Mouse (Mus musculus): ENCODE results near the gene Olfr523. TPM values are rescaled to one million over a fixed set of nuclear protein-coding genes. Genes with fewer than 3 reads are reported as not detected.

Olfr523 gene
- not detected in 2 replicates for polyA plus RNA-seq (2015; fragmentation: Nextera tagmentation; extraction: Ambion mirVana)

DNA sequence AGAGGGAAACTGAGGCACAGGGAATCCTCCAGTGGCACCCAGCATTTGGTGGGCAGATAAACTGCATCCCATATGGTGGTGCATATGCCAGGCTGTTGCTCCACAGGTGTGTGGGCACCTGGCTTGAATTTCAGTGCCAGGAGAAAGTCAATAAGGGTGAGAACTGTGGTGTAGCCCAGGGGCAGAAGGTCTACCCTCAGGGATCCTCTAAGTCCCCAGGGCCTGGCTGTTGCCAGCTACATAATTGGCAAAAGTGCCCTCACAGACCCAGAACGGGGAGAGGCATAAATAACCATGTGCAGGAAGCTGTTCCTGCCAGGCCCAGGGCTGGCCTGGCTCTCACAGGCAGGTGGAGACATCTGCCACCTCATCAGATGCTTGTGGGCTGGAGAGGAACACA is at the start of gene Olfr523:
Gene Olfr523 (plus strand): TSS at position 282 of the 400 bp plus-strand sequence.

DNA sequence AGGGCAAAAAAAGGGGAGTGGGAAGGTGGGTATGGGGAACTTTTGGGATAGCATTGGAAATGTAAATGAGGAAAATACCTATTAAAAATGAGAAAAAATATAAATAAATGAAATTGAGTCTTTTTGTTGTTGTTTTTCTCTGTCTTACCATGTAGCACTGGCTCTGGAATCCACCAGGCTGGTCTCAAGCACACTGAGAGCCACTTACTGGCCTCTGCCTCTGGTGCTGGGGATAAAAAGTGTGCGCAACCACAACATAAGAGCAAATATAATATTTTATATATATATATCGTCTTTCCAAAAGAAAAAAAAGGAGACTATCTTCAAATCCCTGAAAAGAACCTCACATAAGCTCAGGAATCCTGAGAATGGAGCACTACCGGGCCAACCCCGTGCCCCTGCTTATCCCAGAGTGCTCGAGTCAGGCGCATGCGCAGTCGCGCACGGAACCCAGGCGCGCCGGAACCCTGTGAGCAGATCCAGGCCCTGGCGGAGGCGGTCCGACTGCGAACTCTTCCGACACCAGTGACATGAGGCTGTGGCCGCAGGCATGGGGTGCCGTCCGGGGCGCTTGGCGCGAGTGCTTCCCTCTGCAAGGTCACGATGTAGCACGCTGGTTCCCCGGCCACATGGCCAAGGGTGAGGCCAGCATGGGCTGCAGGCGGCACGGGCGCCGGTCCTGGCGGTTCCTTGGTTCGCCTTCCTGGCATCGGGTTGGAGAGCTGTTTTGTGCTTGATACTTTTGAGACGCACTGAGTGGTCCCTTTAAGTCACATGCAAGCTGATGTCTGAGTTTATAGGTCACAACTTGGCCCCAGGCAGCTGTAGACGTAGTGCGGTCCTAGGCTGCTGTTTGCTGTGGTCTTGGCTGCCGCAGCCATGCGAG is 35.6 kb upstream of the Olfr523 start, which contains the start of gene Mtg1:
Gene Mtg1 (plus strand): TSS at position 430 of the 886 bp plus-strand sequence.

DNA sequence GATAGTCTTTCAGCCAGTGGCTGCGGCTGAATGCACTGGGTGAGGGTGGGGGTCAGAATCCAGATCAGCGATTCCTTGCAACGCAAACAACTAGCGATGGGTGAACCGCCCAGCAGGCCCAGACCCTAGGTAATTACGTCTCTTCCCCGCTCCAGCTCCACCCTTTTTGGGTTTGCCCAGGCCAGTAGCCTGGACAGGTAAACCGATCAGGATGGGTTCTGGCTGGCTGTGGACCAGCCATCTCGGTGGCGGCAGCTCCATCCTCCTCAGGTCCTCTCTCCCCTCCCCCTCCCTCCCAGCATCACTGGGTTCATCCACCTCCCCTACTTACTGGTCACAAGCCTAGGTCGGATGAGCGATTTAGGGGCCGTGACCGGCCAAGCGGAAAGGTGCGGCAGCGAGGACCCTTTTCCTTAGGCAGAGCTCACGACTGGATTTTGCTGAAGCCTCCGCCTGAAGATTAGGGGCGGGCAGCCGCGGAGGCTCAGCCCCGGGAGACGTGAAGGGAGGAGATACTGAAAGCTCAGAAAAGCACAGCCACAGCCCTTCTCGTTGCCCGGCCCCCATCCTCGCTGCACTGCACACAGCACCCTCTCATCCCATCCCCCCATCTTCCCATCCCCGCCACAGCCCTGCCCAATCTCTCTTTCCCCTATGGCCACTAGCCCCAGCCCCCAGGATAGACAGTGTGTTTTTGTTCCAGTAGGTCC is 18.6 kb upstream of the Olfr523 start, which contains the start of gene Sprn:
Gene Sprn (minus strand): TSS at position 660 of the 710 bp plus-strand sequence.

DNA sequence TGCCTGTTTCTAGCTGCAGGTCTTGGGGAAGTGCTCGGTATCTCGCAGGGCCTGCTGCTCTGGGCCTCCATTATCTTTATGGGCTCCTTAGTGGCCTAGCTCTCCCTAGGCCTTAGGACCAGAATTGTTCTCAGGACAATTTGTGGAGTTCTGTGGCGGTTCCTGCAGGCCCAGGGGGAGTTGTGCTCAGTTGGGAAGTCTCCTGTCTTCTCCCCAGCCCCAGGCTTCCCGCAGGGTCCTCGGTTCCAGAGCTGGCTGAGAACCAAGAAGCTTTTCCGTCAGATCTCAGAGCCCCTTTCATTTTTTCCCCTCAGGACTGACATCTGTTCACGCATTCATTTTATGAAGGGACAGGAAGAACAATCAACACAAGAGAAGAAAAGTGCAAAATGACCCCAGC is 8.4 kb upstream of the Olfr523 start, which contains the start of gene Olfr522:
Gene Olfr522 (minus strand): TSS at position 101 of the 400 bp plus-strand sequence.

DNA sequence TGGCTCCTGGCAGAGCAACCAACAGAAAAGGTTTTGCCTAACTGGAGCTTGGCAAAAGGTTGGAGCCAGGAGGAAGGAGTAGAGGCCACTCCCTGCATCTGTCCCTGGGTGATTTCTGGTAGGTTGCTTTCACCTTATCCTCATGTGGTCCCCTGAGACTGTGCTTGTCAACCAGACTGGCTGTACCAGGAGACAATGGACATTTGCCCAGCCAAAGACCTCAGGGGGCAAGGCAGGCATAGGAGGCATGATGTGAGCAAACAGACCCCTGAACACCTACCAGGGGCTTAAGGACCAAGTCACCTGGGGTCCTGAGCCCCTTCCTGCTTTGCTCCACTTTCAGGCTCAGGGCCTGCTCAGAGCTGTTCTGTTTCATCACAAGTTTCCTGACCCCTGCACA is 32.8 kb downstream of the Olfr523 start, which contains the start of gene Olfr524:
Gene Olfr524 (minus strand): TSS at position 101 of the 400 bp plus-strand sequence.

DNA sequence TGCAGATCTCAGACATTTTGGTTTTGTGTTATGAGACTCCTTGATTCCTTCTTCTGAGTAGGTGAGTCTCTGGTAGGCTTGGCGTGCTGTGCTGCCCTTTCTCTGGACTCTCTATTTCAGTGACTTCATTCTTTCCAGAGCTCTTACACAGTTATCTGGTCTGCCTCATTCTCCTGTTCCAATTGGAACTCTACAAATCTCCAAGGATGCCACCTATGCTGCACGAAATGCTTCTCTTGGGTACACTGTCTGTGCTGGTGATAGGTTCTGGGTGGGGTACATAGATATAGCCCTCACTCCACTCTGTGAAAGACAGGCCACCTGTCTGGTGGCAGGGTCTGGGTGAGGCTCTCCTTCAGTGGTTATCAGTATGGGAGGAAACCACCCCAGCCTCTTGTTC is 45.0 kb downstream of the Olfr523 start, which contains the start of gene Cd163l1:
Gene Cd163l1 (plus strand): TSS at position 301 of the 400 bp plus-strand sequence.

Other genes starting within 250 kb of the Olfr523 start
- gene Utf1, start 229.4 kb upstream of the Olfr523 start, polyA plus RNA-seq (2015; fragmentation: Nextera tagmentation; extraction: Ambion mirVana) = not detected in 2 replicates
- 0.39 and 0.99 TPM in 2 replicates for gene 6430531B16Rik, start 194.5 kb upstream of the Olfr523 start, polyA plus RNA-seq (2015; fragmentation: Nextera tagmentation; extraction: Ambion mirVana)
- 5.3 and 22.1 TPM in 2 replicates for gene Adam8, start 180.7 kb upstream of the Olfr523 start, polyA plus RNA-seq (2015; fragmentation: Nextera tagmentation; extraction: Ambion mirVana)
- 23.7 and 25.7 TPM in 2 replicates for gene Zfp511, start 136.8 kb upstream of the Olfr523 start, polyA plus RNA-seq (2015; fragmentation: Nextera tagmentation; extraction: Ambion mirVana)
- gene Tubgcp2, start 136.5 kb upstream of the Olfr523 start, polyA plus RNA-seq (2015; fragmentation: Nextera tagmentation; extraction: Ambion mirVana) = 24.9 and 27.2 TPM in 2 replicates
- not detected in 2 replicates for gene Msx3, start 124.1 kb upstream of the Olfr523 start, polyA plus RNA-seq (2015; fragmentation: Nextera tagmentation; extraction: Ambion mirVana)
- gene Caly, start 90.7 kb upstream of the Olfr523 start, polyA plus RNA-seq (2015; fragmentation: Nextera tagmentation; extraction: Ambion mirVana) = 0.39 TPM in 1 of 2 replicates, not detected in the other
- 4.4 and 5.8 TPM in 2 replicates for gene Prap1, start 79.8 kb upstream of the Olfr523 start, polyA plus RNA-seq (2015; fragmentation: Nextera tagmentation; extraction: Ambion mirVana)
- gene Fuom, start 70.8 kb upstream of the Olfr523 start, polyA plus RNA-seq (2015; fragmentation: Nextera tagmentation; extraction: Ambion mirVana) = 53.1 and 55.7 TPM in 2 replicates
- 21.5 and 21.8 TPM in 2 replicates for gene Paox, start 57.4 kb upstream of the Olfr523 start, polyA plus RNA-seq (2015; fragmentation: Nextera tagmentation; extraction: Ambion mirVana)
- 108 and 113 TPM in 2 replicates for gene Echs1, start 56.7 kb upstream of the Olfr523 start, polyA plus RNA-seq (2015; fragmentation: Nextera tagmentation; extraction: Ambion mirVana)
- 25.5 and 27.2 TPM in 2 replicates for gene Mtg1, start 35.7 kb upstream of the Olfr523 start, polyA plus RNA-seq (2015; fragmentation: Nextera tagmentation; extraction: Ambion mirVana)
- 1.3 and 1.9 TPM in 2 replicates for gene Sprn, start 18.3 kb upstream of the Olfr523 start, polyA plus RNA-seq (2015; fragmentation: Nextera tagmentation; extraction: Ambion mirVana)
- gene Olfr522, start 8.5 kb upstream of the Olfr523 start, polyA plus RNA-seq (2015; fragmentation: Nextera tagmentation; extraction: Ambion mirVana) = not detected in 2 replicates
- gene Olfr524, start 32.7 kb downstream of the Olfr523 start, polyA plus RNA-seq (2015; fragmentation: Nextera tagmentation; extraction: Ambion mirVana) = not detected in 2 replicates
- not detected in 2 replicates for gene Cd163l1, start 45.0 kb downstream of the Olfr523 start, polyA plus RNA-seq (2015; fragmentation: Nextera tagmentation; extraction: Ambion mirVana)
- not detected in 2 replicates for gene 5830411N06Rik, start 74.1 kb downstream of the Olfr523 start, polyA plus RNA-seq (2015; fragmentation: Nextera tagmentation; extraction: Ambion mirVana)
- not detected in 2 replicates for gene Olfr525, start 147.6 kb downstream of the Olfr523 start, polyA plus RNA-seq (2015; fragmentation: Nextera tagmentation; extraction: Ambion mirVana)
- gene Olfr527, start 160.8 kb downstream of the Olfr523 start, polyA plus RNA-seq (2015; fragmentation: Nextera tagmentation; extraction: Ambion mirVana) = not detected in 2 replicates
- gene Olfr60, start 188.5 kb downstream of the Olfr523 start, polyA plus RNA-seq (2015; fragmentation: Nextera tagmentation; extraction: Ambion mirVana) = not detected in 2 replicates
- gene Olfr530, start 203.1 kb downstream of the Olfr523 start, polyA plus RNA-seq (2015; fragmentation: Nextera tagmentation; extraction: Ambion mirVana) = not detected in 2 replicates
- not detected in 2 replicates for gene Olfr531, start 229.7 kb downstream of the Olfr523 start, polyA plus RNA-seq (2015; fragmentation: Nextera tagmentation; extraction: Ambion mirVana)
- gene Olfr532, start 248.4 kb downstream of the Olfr523 start, polyA plus RNA-seq (2015; fragmentation: Nextera tagmentation; extraction: Ambion mirVana) = not detected in 2 replicates